Mouse (Mus musculus): ENCODE data around the gene Nploc4. TPM values are rescaled to one million over a fixed set of nuclear protein-coding genes. Genes with fewer than 3 reads are reported as not detected.

Gene Nploc4
- polyA plus RNA-seq, 1 experiment from 2014 or later: 37.4 TPM

DNA sequence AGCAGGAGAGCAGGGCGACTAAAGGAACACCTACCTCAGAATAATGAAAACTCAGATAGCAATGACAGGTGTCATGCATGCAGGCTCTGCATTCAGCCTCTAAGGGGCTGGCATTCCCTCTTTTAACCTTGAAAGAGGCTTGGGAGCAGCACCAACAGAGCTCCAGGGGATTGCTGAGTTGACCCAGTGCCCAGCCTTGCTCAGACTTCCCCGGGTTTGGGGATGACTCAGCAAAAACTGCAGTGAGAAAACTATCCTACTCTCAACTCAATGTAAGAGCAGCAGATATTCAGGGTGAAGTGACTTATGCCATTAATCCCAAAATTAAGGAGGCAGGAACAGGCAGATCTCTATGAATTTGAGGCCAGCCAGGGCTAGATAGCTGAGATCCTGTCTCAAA, 50.4 kb downstream of the Nploc4 start:
- Histone ChIP-seq H3K4me3 (replicated peaks; ENCODE audit: low read length) (no peak overlapping the region), H3K4me1 (replicated peaks; ENCODE audit: control insufficient read depth, insufficient read depth, low read length) (no peaks in the 10 kb centered on the region), H3K36me3 (replicated peaks; ENCODE audit: control insufficient read depth, insufficient read depth) (peaks cover 78% of the 10 kb centered on the region), H3K27ac (no peak overlapping the region), H3K9ac (no peak overlapping the region), H3K9me3 (ENCODE audit: control insufficient read depth, low read length) (no peaks in the 10 kb centered on the region), H3K4me2 (replicated peaks) (no peak overlapping the region), H3K27me3 (ENCODE audit: control insufficient read depth, insufficient read depth, low read length) (no peaks in the 10 kb centered on the region)
- ATAC-seq (ENCODE audit: low FRiP score): no peak
- WGBS: 72% methylated on average over 2 of the region's 2 CpGs
- DNase-seq (ENCODE audit: low spot score): no peak

DNA sequence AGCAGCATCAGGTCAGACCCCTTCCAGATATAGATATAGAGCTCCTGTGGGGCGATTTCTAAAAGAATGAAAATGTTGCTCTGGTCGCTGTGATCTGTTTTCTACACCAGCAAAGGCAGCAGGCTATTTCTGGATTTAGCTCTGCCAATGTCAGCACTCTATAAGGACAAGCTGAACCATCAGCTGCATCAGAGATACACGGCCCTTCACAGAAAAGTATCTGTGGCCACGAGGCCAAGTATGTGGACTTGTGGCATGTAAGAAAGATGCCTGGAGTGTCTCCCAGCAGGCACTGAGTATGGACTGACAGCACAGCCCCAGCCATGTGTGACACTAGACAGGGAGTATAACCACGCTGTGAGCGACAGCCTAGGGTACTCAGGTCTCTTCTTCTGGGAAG, 50.9 kb downstream of the Nploc4 start:
- DNase-seq (ENCODE audit: low spot score) (no peak), ATAC-seq (ENCODE audit: low FRiP score) (no peak)
- Histone ChIP-seq H3K4me1 (replicated peaks; ENCODE audit: control insufficient read depth, insufficient read depth, low read length) (no peaks in the 10 kb centered on the region), H3K9me3 (ENCODE audit: control insufficient read depth, low read length) (no peaks in the 10 kb centered on the region), H3K4me3 (replicated peaks; ENCODE audit: low read length) (no peak overlapping the region), H3K9ac (no peak overlapping the region), H3K27ac (no peak overlapping the region), H3K4me2 (replicated peaks) (no peak overlapping the region), H3K36me3 (replicated peaks; ENCODE audit: control insufficient read depth, insufficient read depth) (peaks cover 81% of the 10 kb centered on the region), H3K27me3 (ENCODE audit: control insufficient read depth, insufficient read depth, low read length) (no peaks in the 10 kb centered on the region)
- WGBS: 94% methylated on average over 6 of the region's 6 CpGs

DNA sequence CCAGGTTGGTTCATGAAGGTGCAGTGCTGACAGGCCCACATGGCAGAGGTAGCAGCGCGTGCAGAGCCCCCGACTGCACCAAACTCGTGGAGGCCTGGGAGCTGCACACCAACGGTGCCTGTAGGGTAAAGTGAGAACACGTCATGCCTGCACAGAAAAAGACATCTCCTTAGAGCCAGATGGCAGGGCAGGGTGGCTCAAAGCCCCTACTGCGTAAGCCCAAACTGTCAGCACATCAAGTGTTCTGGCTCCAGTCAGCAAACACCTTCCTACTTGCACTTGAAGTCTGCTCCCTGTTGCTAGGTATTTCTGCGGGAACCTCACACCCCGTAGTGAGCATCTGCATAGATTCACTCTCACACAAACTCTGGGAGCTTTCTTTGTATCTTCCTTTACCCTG, 55.0 kb downstream of the Nploc4 start:
- DNase-seq (ENCODE audit: low spot score) (no peak), ATAC-seq (ENCODE audit: low FRiP score) (no peak)
- H3K27me3 ChIP-seq (ENCODE audit: control insufficient read depth, insufficient read depth, low read length): no peaks in the 10 kb centered on the region
- H3K4me3 ChIP-seq (replicated peaks; ENCODE audit: low read length): no peak overlapping the region
- H3K27ac ChIP-seq: no peak overlapping the region
- no peak overlapping the region for H3K9ac ChIP-seq
- H3K9me3 ChIP-seq (ENCODE audit: control insufficient read depth, low read length): no peaks in the 10 kb centered on the region
- peaks cover 75% of the 10 kb centered on the region for H3K36me3 ChIP-seq (replicated peaks; ENCODE audit: control insufficient read depth, insufficient read depth)
- no peak overlapping the region for H3K4me2 ChIP-seq (replicated peaks)
- WGBS: 94% methylated on average over 9 of the region's 9 CpGs
- H3K4me1 ChIP-seq (replicated peaks; ENCODE audit: control insufficient read depth, insufficient read depth, low read length): peaks cover 14% of the 10 kb centered on the region; the same call in 1 of the 2 replicates

DNA sequence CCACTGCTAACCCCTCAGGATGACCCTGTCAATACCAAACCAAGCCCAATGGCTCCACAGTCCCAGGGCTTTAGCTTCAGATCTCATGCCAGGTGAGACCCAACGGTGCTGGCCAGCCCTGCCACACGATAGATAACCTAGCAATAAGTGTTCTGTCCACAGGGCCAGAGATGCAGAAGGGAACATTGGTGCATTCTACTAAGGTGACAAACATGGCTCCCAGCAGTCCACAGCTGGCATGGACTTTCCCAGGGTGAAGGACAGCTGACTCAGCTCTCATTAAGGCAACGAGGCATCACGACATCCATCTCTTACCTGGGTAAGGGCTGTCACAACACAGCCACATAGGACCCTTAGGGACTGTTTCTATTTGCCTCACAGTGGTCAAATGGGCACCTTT, 56.4 kb downstream of the Nploc4 start:
- WGBS: 94% methylated on average over 4 of the region's 4 CpGs
- Histone ChIP-seq H3K27me3 (ENCODE audit: control insufficient read depth, insufficient read depth, low read length) (no peaks in the 10 kb centered on the region), H3K27ac (no peak overlapping the region), H3K4me2 (replicated peaks) (no peak overlapping the region), H3K4me3 (replicated peaks; ENCODE audit: low read length) (no peak overlapping the region), H3K9ac (no peak overlapping the region), H3K4me1 (replicated peaks; ENCODE audit: control insufficient read depth, insufficient read depth, low read length) (peaks cover 25% of the 10 kb centered on the region), H3K9me3 (ENCODE audit: control insufficient read depth, low read length) (no peaks in the 10 kb centered on the region), H3K36me3 (replicated peaks; ENCODE audit: control insufficient read depth, insufficient read depth) (peaks cover 72% of the 10 kb centered on the region)
- ATAC-seq (ENCODE audit: low FRiP score) (no peak), DNase-seq (ENCODE audit: low spot score) (no peak)

DNA sequence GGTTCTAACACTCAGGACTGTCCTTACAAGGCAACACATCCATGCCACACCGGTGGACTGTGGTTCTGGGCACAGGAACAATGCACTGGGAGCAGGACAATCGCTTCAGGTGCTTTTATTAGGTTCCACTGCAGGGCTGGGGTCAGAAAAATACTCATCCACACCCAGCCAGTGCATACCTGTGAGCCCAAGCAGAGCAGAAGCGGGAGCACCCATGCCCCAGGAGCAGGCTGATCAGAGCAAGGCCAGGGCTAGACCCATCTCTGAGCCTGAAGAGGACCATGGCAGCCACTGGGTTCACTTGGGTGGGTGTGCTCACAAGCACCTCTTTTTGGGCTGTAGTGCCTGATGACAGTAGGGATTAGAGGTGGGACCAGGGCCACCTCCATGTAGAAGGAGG, 57.2 kb downstream of the Nploc4 start:
- H3K27ac ChIP-seq: no peak overlapping the region
- no peaks in the 10 kb centered on the region for H3K9me3 ChIP-seq (ENCODE audit: control insufficient read depth, low read length)
- H3K9ac ChIP-seq: no peak overlapping the region
- DNase-seq (ENCODE audit: low spot score) (no peak), ATAC-seq (ENCODE audit: low FRiP score) (no peak)
- no peak overlapping the region for H3K4me3 ChIP-seq (replicated peaks; ENCODE audit: low read length)
- H3K4me2 ChIP-seq (replicated peaks): no peak overlapping the region
- peaks cover 72% of the 10 kb centered on the region for H3K36me3 ChIP-seq (replicated peaks; ENCODE audit: control insufficient read depth, insufficient read depth)
- 96% methylated on average over 3 of the region's 3 CpGs for WGBS
- peaks cover 25% of the 10 kb centered on the region for H3K4me1 ChIP-seq (replicated peaks; ENCODE audit: control insufficient read depth, insufficient read depth, low read length)
- H3K27me3 ChIP-seq (ENCODE audit: control insufficient read depth, insufficient read depth, low read length): no peaks in the 10 kb centered on the region

DNA sequence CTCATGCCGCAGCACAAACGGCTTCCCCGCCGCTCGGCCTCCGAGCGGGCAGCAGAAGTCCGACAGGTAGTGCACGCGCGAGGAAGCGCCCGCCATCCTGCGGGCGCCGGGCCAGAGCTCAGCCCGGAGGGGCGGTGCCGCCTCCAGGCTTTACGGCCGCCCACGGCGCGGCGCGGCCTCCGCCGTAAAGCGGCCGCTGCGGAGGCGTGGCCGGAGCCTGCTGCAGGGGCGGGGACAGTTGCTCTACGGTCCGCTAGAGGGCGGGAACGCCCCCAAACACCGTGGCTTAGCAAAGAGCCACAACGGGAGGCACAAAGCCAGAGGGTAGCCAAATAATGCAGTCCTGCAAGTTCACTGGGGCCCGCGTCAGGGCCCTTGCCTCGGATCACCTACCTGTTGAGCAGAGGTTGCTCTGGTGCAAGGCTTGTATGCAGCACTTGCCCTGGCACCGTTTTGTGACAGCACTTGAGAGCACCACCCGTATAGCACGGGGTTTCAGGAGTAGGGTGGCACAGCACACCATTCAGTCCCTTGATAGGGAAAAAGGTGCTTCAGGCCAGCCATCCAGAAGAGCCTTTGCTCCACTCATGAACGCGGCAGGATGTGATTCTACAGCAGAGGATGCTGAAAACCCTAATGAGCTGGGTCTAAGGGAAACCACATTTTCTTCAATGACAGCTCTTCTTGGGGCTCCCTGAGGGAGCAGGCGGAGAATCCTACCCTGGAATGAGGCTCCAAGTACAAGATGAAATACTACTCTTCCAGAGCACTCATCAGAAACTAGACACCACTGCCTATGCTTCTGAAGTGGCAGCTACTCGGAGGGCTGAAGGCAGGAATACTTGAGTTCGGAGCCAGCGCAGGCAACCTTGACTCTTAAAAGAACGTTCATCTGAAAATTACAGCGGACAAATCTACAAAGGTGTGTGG, 58.6 kb downstream of the Nploc4 start, which contains the start of gene Faap100:
Gene Faap100, minus strand, starts transcription at position 154 of the 930 bp plus-strand sequence.
- H3K9ac ChIP-seq: peak within 1 kb of the TSS; percentile 92
- H3K4me3 ChIP-seq (replicated peaks; ENCODE audit: low read length): peak within 1 kb of the TSS; percentile 91
- H3K36me3 ChIP-seq (replicated peaks; ENCODE audit: control insufficient read depth, insufficient read depth): peaks cover 72% of the 10 kb centered on the region
- DNase-seq (ENCODE audit: low spot score) (peak; percentile 95), ATAC-seq (ENCODE audit: low FRiP score) (peak; percentile 89)
- no peaks in the 10 kb centered on the region for H3K27me3 ChIP-seq (ENCODE audit: control insufficient read depth, insufficient read depth, low read length)
- peaks cover 25% of the 10 kb centered on the region for H3K4me1 ChIP-seq (replicated peaks; ENCODE audit: control insufficient read depth, insufficient read depth, low read length)
- H3K9me3 ChIP-seq (ENCODE audit: control insufficient read depth, low read length): no peaks in the 10 kb centered on the region
- H3K4me2 ChIP-seq (replicated peaks): peak within 1 kb of the TSS; percentile 95
- 10% methylated on average over 53 of the region's 54 CpGs for WGBS
- H3K27ac ChIP-seq: peak within 1 kb of the TSS; percentile 86

DNA sequence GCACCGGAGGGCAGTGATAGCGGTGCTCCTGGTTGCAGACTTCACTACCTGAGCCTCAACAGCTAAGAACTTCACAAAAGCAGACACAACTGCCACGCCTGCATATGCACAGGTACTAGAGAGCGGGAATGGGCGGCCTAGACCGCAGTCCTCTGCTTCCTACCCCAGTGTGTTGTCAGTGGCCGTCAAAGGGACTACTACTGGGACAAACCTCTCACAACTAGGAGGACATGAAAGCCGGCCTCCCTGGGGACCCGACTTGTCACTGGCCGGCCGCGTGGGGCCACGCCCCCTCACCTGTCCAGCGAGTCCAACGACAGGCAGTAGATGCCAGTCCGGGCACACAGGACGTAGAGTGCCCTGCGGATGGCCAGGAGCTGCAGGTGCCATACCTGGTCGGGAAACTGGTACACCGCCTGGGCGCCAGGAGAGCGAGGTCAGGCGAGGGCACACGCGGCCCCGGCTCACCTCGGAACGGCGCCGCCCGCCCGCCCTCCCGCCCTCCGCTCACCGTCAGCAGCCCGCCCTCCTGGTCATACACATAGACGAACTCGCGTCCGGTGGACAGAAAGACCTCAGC, 59.4 kb downstream of the Nploc4 start:
- Histone ChIP-seq H3K4me3 (replicated peaks; ENCODE audit: low read length) (peak overlapping the region; percentile 91), H3K4me2 (replicated peaks) (peak overlapping the region; percentile 95), H3K4me1 (replicated peaks; ENCODE audit: control insufficient read depth, insufficient read depth, low read length) (peaks cover 25% of the 10 kb centered on the region), H3K36me3 (replicated peaks; ENCODE audit: control insufficient read depth, insufficient read depth) (peaks cover 72% of the 10 kb centered on the region), H3K9me3 (ENCODE audit: control insufficient read depth, low read length) (no peaks in the 10 kb centered on the region), H3K27ac (peak overlapping the region; percentile 86), H3K9ac (peak overlapping the region; percentile 92), H3K27me3 (ENCODE audit: control insufficient read depth, insufficient read depth, low read length) (no peaks in the 10 kb centered on the region)
- 4% methylated on average over 40 of the region's 40 CpGs for WGBS
- no peak for DNase-seq (ENCODE audit: low spot score)
- peak; percentile 32 for ATAC-seq (ENCODE audit: low FRiP score)

DNA sequence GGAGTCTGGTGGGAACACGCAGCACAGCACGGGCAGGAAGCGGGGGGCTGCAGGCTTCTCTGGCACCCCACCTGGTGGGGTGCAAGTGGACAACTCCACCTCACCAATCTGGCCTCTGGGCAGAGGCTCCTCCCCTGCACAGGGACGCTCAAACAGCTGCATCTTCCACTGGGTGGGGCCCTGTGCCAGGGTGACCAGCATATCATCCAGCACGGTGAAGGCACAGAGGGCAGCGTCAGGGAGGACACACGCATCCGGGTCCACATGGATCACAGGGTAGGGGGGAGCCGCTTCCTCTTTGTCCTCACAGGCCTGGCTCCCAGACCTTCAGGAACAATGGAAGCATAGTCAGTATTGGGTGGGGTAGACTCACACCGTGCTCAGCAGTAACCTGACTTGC, 60.2 kb downstream of the Nploc4 start:
- H3K4me3 ChIP-seq (replicated peaks; ENCODE audit: low read length): peak overlapping the region; percentile 91
- 70% methylated on average over 10 of the region's 10 CpGs for WGBS
- H3K9ac ChIP-seq: peak overlapping the region; percentile 92
- H3K27me3 ChIP-seq (ENCODE audit: control insufficient read depth, insufficient read depth, low read length): no peaks in the 10 kb centered on the region
- peaks cover 25% of the 10 kb centered on the region for H3K4me1 ChIP-seq (replicated peaks; ENCODE audit: control insufficient read depth, insufficient read depth, low read length)
- DNase-seq (ENCODE audit: low spot score) (no peak), ATAC-seq (ENCODE audit: low FRiP score) (no peak)
- peak overlapping the region; percentile 86; the same call in 1 of the 2 replicates for H3K27ac ChIP-seq
- H3K4me2 ChIP-seq (replicated peaks): peak overlapping the region; percentile 95
- peaks cover 72% of the 10 kb centered on the region for H3K36me3 ChIP-seq (replicated peaks; ENCODE audit: control insufficient read depth, insufficient read depth)
- no peaks in the 10 kb centered on the region for H3K9me3 ChIP-seq (ENCODE audit: control insufficient read depth, low read length)

DNA sequence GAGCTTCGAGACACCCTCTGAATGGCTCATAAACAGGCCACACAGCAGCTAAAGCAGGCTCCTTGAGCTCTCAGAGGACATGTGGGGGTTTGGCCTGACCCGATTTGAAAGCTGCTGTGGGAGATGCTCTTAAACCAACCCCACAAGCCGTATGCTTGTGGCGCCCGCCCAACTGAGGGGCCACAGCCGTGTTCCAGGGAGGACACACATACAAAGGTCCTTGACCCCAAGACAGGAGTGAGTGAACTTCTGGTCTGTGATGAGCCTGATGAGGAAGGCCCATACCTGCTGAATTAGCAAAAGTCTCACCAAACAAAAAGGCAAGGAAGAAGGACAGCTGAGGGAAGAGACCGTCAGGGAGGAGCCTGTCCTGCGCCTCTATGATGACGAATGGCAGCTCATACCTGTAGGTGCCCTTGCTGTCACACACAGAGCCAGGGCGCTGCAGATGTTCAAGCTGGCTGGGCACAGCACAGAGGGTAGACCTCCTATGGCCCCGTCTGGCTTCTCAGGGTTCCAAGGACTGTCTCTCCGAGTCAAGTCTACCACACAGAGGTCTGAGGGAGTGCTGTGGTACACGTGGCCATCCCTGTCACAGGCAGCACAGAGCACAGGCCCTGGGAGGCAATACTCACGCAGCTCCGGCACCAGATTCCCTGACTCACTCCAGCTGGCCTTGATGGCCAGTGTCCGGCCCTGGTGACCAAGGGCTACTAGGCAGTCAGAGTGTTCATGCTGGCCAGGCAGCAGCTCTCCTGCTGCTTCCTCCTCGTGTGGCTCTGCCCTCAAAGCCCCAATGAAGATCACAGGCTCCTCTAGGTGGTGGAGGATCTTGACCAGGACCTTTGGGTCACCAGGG, 61.0 kb downstream of the Nploc4 start:
- 91% methylated on average over 17 of the region's 17 CpGs for WGBS
- ATAC-seq (ENCODE audit: low FRiP score): no peak
- Histone ChIP-seq H3K27me3 (ENCODE audit: control insufficient read depth, insufficient read depth, low read length) (no peaks in the 10 kb centered on the region), H3K9ac (peak overlapping the region; percentile 92; the same call in 1 of the 2 replicates), H3K27ac (no peak overlapping the region), H3K4me1 (replicated peaks; ENCODE audit: control insufficient read depth, insufficient read depth, low read length) (peaks cover 25% of the 10 kb centered on the region), H3K4me3 (replicated peaks; ENCODE audit: low read length) (peak overlapping the region; percentile 91; the same call in 1 of the 2 replicates), H3K9me3 (ENCODE audit: control insufficient read depth, low read length) (no peaks in the 10 kb centered on the region), H3K4me2 (replicated peaks) (peak overlapping the region; percentile 95), H3K36me3 (replicated peaks; ENCODE audit: control insufficient read depth, insufficient read depth) (peaks cover 72% of the 10 kb centered on the region)
- no peak for DNase-seq (ENCODE audit: low spot score)
